Mouse (Mus musculus): Measurements from ENCODE around the gene Tmem198b. TPM values are rescaled to one million over a fixed set of nuclear protein-coding genes. Genes with fewer than 3 reads are reported as not detected.

Tmem198b gene
- polyA plus RNA-seq, 2 experiments: 1.5 to 2.1 TPM

DNA sequence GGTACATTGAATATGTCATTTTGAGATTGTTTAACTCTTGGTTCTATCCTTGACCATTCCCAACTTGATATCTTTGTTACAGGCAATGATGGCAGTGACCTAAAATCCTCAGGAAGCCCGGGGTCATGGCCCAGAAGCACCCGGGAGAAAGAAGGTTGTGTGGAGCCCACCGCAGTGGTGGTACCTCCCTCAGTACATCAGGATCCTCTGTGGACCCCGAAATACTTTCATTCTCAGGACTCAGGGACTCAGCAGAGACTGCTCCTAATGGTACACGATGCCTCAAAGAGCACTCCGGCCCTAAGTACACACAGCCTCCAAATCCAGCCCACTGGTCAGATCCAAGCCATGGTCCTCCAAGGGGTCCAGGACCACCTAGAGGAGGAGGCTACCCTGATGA, 1.9 kb upstream of the Tmem198b start:
- peak overlapping the region; percentile 92 for H3K4me2 ChIP-seq (ENCODE audit: low read depth)
- no peaks in the 10 kb centered on the region for H3K27me3 ChIP-seq (ENCODE audit: control insufficient read depth, insufficient read depth, low read length)
- ATAC-seq (ENCODE audit: insufficient read depth) (no peak), DNase-seq (ENCODE audit: low read depth in 3 of 3, low spot score in 3 of 3) (no peak)
- TF ChIP-seq EP300 (IDR thresholded peaks at IDR 0.05; ENCODE audit: low read depth): no peak
- no peak for TF ChIP-seq CTCF (IDR thresholded peaks at IDR 0.05; ENCODE audit: low read depth)
- H3K36me3 ChIP-seq (replicated peaks; ENCODE audit: control insufficient read depth, insufficient read depth, low read depth): 0 out of 2 replicates have a peak, but pooled peaks cover 3% of the 10 kb centered on the region
- H3K9ac ChIP-seq (replicated peaks): peak overlapping the region; percentile 77
- H3K4me1 ChIP-seq (replicated peaks; ENCODE audit: control insufficient read depth in 2 of 2, insufficient read depth in 2 of 2, low read length in 1 of 2): peaks cover 12 to 24% of the 10 kb centered on the region in 2 experiments
- peak overlapping the region; percentile 79 for H3K27ac ChIP-seq
- no peaks in the 10 kb centered on the region for H3K9me3 ChIP-seq (ENCODE audit: control insufficient read depth, low read length)
- H3K4me3 ChIP-seq (ENCODE audit: insufficient read depth in 1 of 2, low read depth in 2 of 2, low read length in 2 of 2): peak overlapping the region; percentile 62 to 80
- WGBS (ENCODE audit: insufficient replicate concordance): 53% methylated on average over 6 of the region's 6 CpGs

DNA sequence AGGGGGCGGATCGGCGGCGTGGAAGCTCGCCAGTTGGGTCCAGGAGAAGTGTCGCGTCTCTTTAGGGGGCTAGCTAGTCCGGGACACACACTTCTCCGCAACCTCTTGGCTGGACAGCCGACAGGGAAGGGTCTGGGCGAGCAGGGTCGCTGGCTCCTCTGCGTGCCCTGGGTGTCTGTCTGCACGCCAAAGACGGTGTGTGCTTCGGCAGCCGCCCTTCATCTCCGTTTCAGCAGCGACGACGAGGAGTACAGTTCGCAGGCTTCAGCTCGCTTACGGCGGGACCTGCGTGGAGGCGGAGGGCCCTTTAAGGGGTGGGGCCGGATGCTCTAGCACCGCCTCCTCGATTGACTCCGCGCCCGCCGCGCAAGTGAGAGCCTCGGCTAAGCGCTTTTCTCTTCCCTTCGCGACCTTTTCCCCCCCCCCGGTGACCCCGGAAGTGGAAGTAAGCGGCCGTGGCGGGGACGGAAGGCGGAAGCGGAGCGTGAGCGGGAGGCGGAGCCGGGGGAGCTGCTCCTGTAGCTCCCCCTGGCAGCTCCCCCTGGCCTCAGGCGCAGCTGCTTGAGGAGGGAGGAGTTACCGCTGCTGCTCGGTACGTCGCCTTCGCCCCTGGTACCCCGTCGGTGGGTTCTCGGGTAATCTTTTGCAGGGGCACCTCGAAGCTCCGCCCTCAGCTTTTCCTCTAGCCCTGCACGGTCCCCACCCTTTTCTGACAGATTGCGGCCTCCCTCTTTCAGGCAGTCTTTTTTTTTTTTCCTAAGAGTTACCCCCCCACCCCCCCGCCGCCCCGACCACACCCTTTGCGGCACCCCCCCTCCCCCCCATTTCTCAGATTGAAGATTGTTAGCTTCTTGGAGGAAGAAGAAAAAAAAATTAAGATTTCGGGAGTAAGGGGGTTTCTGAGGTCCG, 1.2 kb upstream of the Tmem198b start:
- under 1% methylated on average over 66 of the region's 70 CpGs for WGBS (ENCODE audit: insufficient replicate concordance)
- peak; percentile 94 to 97 (median 95) for DNase-seq (ENCODE audit: low read depth in 3 of 3, low spot score in 3 of 3)
- H3K4me1 ChIP-seq (replicated peaks; ENCODE audit: control insufficient read depth in 2 of 2, insufficient read depth in 2 of 2, low read length in 1 of 2): peaks cover 12 to 24% of the 10 kb centered on the region in 2 experiments

GRCm38 (mm10) chr10:128803771-128804270, 349 bp downstream of the Tmem198b start, which contains the start of gene Dnajc14:
TSS of gene Dnajc14 (plus strand) at chr10:128804062.
- Histone ChIP-seq H3K9ac (replicated peaks) (peak within 1 kb of the TSS; percentile 77), H3K27ac (peak within 1 kb of the TSS; percentile 73), H3K27me3 (ENCODE audit: control insufficient read depth, insufficient read depth, low read length) (no peaks in the 10 kb centered on the region), H3K4me3 (ENCODE audit: insufficient read depth in 1 of 2, low read depth in 2 of 2, low read length in 2 of 2) (peak within 1 kb of the TSS; percentile 74 to 80), H3K36me3 (replicated peaks; ENCODE audit: control insufficient read depth, insufficient read depth, low read depth) (0 out of 2 replicates have a peak, but pooled peaks cover 3% of the 10 kb centered on the region), H3K4me2 (ENCODE audit: low read depth) (peak within 1 kb of the TSS; percentile 92), H3K9me3 (ENCODE audit: control insufficient read depth, low read length) (no peaks in the 10 kb centered on the region), H3K4me1 (replicated peaks; ENCODE audit: control insufficient read depth in 2 of 2, insufficient read depth in 2 of 2, low read length in 1 of 2) (peaks cover 12 to 24% of the 10 kb centered on the region in 2 experiments)
- WGBS (ENCODE audit: insufficient replicate concordance): 4% methylated on average over 14 of the region's 14 CpGs
- ATAC-seq (ENCODE audit: insufficient read depth) (no peak), DNase-seq (ENCODE audit: low read depth in 3 of 3, low spot score in 3 of 3) (no peak)
- no peak for TF ChIP-seq EP300 (IDR thresholded peaks at IDR 0.05; ENCODE audit: low read depth)
- no peak for TF ChIP-seq CTCF (IDR thresholded peaks at IDR 0.05; ENCODE audit: low read depth)

More for the DNA sequence above, 1.2 kb upstream of the Tmem198b start:
- 0 out of 2 replicates have a peak, but pooled peaks cover 3% of the 10 kb centered on the region for H3K36me3 ChIP-seq (replicated peaks; ENCODE audit: control insufficient read depth, insufficient read depth, low read depth)
- H3K9ac ChIP-seq (replicated peaks): peak overlapping the region; percentile 77
- peak overlapping the region; percentile 79 for H3K27ac ChIP-seq
- no peaks in the 10 kb centered on the region for H3K27me3 ChIP-seq (ENCODE audit: control insufficient read depth, insufficient read depth, low read length)
- H3K4me3 ChIP-seq (ENCODE audit: insufficient read depth in 1 of 2, low read depth in 2 of 2, low read length in 2 of 2): peak overlapping the region; percentile 74 to 80
- H3K9me3 ChIP-seq (ENCODE audit: control insufficient read depth, low read length): no peaks in the 10 kb centered on the region
- peak; percentile 96 for ATAC-seq (ENCODE audit: insufficient read depth)
- H3K4me2 ChIP-seq (ENCODE audit: low read depth): peak overlapping the region; percentile 92
- TF ChIP-seq EP300 (IDR thresholded peaks at IDR 0.05; ENCODE audit: low read depth): peak; percentile 14; the same call in 1 of the 2 replicates
- peak; percentile 50 for TF ChIP-seq CTCF (IDR thresholded peaks at IDR 0.05; ENCODE audit: low read depth)

- Histone ChIP-seq H3K9ac (replicated peaks) (no peak overlapping the region), H3K4me1 (replicated peaks; ENCODE audit: control insufficient read depth in 2 of 2, insufficient read depth in 2 of 2, low read length in 1 of 2) (peaks cover 12 to 24% of the 10 kb centered on the region in 2 experiments), H3K27me3 (ENCODE audit: control insufficient read depth, insufficient read depth, low read length) (no peaks in the 10 kb centered on the region), H3K9me3 (ENCODE audit: control insufficient read depth, low read length) (no peaks in the 10 kb centered on the region), H3K27ac (no peak overlapping the region), H3K36me3 (replicated peaks; ENCODE audit: control insufficient read depth, insufficient read depth, low read depth) (0 out of 2 replicates have a peak, but pooled peaks cover 3% of the 10 kb centered on the region), H3K4me3 (ENCODE audit: insufficient read depth in 1 of 2, low read depth in 2 of 2, low read length in 2 of 2) (peak overlapping the region; percentile 69 to 80; a peak in 3 of 4 replicates), H3K4me2 (ENCODE audit: low read depth) (peak overlapping the region; percentile 92)
- 9% methylated on average over 6 of the region's 6 CpGs for WGBS (ENCODE audit: insufficient replicate concordance)
- ATAC-seq (ENCODE audit: insufficient read depth): no peak
- TF ChIP-seq EP300 (IDR thresholded peaks at IDR 0.05; ENCODE audit: low read depth) (no peak), CTCF (IDR thresholded peaks at IDR 0.05; ENCODE audit: low read depth) (no peak)
- no peak for DNase-seq (ENCODE audit: low read depth in 3 of 3, low spot score in 3 of 3)
Observed at GRCm38 (mm10) chr10:128803361-128803760, 809 bp downstream of the Tmem198b start.

- Histone ChIP-seq H3K9ac (replicated peaks) (no peak overlapping the region), H3K27me3 (ENCODE audit: control insufficient read depth, insufficient read depth, low read length) (no peaks in the 10 kb centered on the region), H3K4me1 (replicated peaks; ENCODE audit: control insufficient read depth in 2 of 2, insufficient read depth in 2 of 2, low read length in 1 of 2) (peaks cover 12 to 24% of the 10 kb centered on the region in 2 experiments), H3K36me3 (replicated peaks; ENCODE audit: control insufficient read depth, insufficient read depth, low read depth) (0 out of 2 replicates have a peak, but pooled peaks cover under 1% of the 10 kb centered on the region), H3K4me3 (ENCODE audit: insufficient read depth in 1 of 2, low read depth in 2 of 2, low read length in 2 of 2) (no peak overlapping the region), H3K9me3 (ENCODE audit: control insufficient read depth, low read length) (no peaks in the 10 kb centered on the region), H3K4me2 (ENCODE audit: low read depth) (peak overlapping the region; percentile 92; the same call in 1 of the 2 replicates), H3K27ac (no peak overlapping the region)
- ATAC-seq (ENCODE audit: insufficient read depth): no peak
- 68% methylated on average over 4 of the region's 4 CpGs for WGBS (ENCODE audit: insufficient replicate concordance)
- DNase-seq (ENCODE audit: low read depth in 3 of 3, low spot score in 3 of 3): no peak
- TF ChIP-seq CTCF (IDR thresholded peaks at IDR 0.05; ENCODE audit: low read depth) (no peak), EP300 (IDR thresholded peaks at IDR 0.05; ENCODE audit: low read depth) (no peak)
Observed at GRCm38 (mm10) chr10:128802956-128803355, 1.2 kb downstream of the Tmem198b start.

Data from liver, embryonic 14.5 days (tissue).